Mouse (Mus musculus) heart, postnatal 10 days (tissue): ENCODE data around the gene Tmem39b. TPM values are rescaled to one million over a fixed set of nuclear protein-coding genes. Genes with fewer than 3 reads are reported as not detected.

Experiments used
- DNase-seq, 2 experiments: peaks; one replicate each; pipeline ENCODE4 v3.0.0; 2021
- intact Hi-C: fragments of 180-260 bp; cut with DNase I; formaldehyde crosslinking; loops from one replicate; pipeline ENCODE4 v1.15.1; 2025
- microRNA-seq, 2 experiments: library from miRNA; unstranded; fragments of <30 nt; microRNA quantifications; one replicate each; pipeline ENCODE4 v1.2.0; 2022
- total RNA-seq, 2 experiments: library from RNA; stranded (reverse); gene quantifications; 2 replicates each; pipeline ENCODE4 v1.2.3; 2021

Tmem39b gene
- total RNA-seq, 2 experiments from 2014 or later: 4.6 to 6.2 TPM

DNA sequence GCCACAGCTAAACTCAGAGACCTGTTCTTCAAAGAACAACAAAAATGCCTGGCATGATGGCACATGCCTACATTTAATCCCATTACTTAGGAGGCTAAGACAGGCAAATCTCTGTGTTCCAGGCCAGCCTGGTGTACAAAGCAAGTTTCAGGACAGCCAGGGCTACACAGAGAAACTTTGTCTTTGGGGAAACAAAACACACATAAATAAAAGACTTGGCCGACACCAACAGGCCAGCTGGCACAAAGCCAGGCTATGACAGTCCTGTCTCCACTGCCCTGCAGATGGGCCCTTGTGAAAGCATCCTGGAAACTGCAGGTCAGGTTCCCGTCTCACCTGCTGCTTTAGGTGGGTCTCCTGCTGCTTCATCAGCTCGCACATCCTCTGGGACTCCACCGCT, 65.7 kb downstream of the Tmem39b start:
- intact Hi-C loops: no loop called here
- DNase-seq: no peak

Small RNA genes lying within 50 kb of the gene (microRNA-seq; reads per million reads assigned to microRNA genes)
- gene Mir7016: 0.24 to 1.4 reads per million in 2 experiments

Other genes starting within 250 kb of the Tmem39b start
- 10 to 100 TPM; 35.9 to 38.2 TPM for gene Bsdc1, start 235.3 kb downstream of the Tmem39b start, total RNA-seq
- not detected for gene Tssk3, start 205.8 kb downstream of the Tmem39b start, total RNA-seq
- not detected for gene Fam229a, start 205.6 kb downstream of the Tmem39b start, total RNA-seq
- 10 to 100 TPM; 42.3 to 63.4 TPM for gene Marcksl1, start 183.3 kb downstream of the Tmem39b start, total RNA-seq
- gene Hdac1, start 154.1 kb downstream of the Tmem39b start, total RNA-seq: 10 to 100 TPM; 35.1 to 38.1 TPM
- 1 to 10 TPM; 2.1 to 3.9 TPM for gene Lck, start 123.2 kb downstream of the Tmem39b start, total RNA-seq
- gene Fam167b, start 118.3 kb downstream of the Tmem39b start, total RNA-seq: 1 to 10 TPM; 1.7 to 1.9 TPM
- gene Eif3i, start 96.2 kb downstream of the Tmem39b start, total RNA-seq: 100 to 1,000 TPM; 143 to 144 TPM
- 10 to 100 TPM; 61.7 to 63.5 TPM for gene Tmem234, start 96.2 kb downstream of the Tmem39b start, total RNA-seq
- under 1 TPM; 0.52 to 0.84 TPM for gene Dcdc2b, start 82.6 kb downstream of the Tmem39b start, total RNA-seq
- gene Iqcc, start 77.7 kb downstream of the Tmem39b start, total RNA-seq: 10 to 100 TPM; 13.1 to 18.2 TPM
- gene Ccdc28b, start 72.9 kb downstream of the Tmem39b start, total RNA-seq: 10 to 100 TPM; 35.0 to 41.0 TPM
- gene Txlna, start 55.8 kb downstream of the Tmem39b start, total RNA-seq: 10 to 100 TPM; 34.1 to 39.7 TPM
- gene Kpna6, start 24.1 kb downstream of the Tmem39b start, total RNA-seq: 10 to 100 TPM; 73.5 to 75.9 TPM
- gene Khdrbs1, start 45.5 kb upstream of the Tmem39b start, total RNA-seq: 10 to 100 TPM; 67.8 to 76.8 TPM
- 100 to 1,000 TPM; 243 to 271 TPM for gene Ptp4a2, start 114.4 kb upstream of the Tmem39b start, total RNA-seq
- gene Spocd1, start 232.4 kb upstream of the Tmem39b start, total RNA-seq: under 1 TPM in 1 of 2 experiments, not detected in 1; 0.07 TPM